ENCODE assay signal across 32 mouse cellular contexts in the genomic region with DNA sequence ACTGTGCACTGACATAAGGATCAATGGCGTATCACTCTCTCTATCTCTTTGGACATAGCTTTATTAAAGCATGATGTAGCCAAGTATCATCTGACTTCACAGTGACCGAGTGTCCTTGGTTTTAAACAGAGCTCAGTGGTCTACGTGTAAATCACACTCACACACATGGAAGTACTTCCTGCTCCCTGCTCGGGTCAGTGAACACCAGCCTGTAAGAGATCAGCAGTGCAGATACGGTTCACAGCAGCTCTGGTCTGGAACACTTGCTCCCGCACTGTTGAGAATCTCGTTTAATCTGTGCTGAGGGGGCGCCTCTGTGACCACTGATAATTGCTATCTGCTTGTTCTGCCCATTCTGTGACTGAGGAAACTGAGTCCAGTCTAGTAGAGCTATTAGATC. TPM values are rescaled to one million over a fixed set of nuclear protein-coding genes. Genes with fewer than 3 reads are reported as not detected.
DNase-seq lines count a peak whose midpoint lies in the region; ATAC-seq and TF ChIP-seq lines count a peak whose summit lies in the region.
"Had no signal": no experiment of that assay in that cellular context is flagged by ENCODE, and none has a peak within 500 bp of the region (broad histone marks: within the 10 kb centered on the region; RNA-seq: fewer than 3 reads in every experiment).

No protein-coding gene starts in this region.

- no peak overlapping the region for H3K4me2 ChIP-seq in heart, postnatal 0 days (ENCODE audit: low read depth, low read length)
- no peak overlapping the region for H3K4me2 ChIP-seq in kidney, embryonic 15.5 days
- no peak overlapping the region for H3K4me2 ChIP-seq in liver, postnatal 0 days (ENCODE audit: low read depth, low read length)
- no peak overlapping the region for H3K4me2 ChIP-seq in hindbrain, embryonic 14.5 days (replicated peaks)
- H3K4me2 ChIP-seq: embryonic facial prominence, embryonic 13.5 days; hindbrain, embryonic 12.5 days; limb, embryonic 12.5 days; lung, embryonic 14.5 days; midbrain, embryonic 15.5 days had no signal

- WGBS in heart, postnatal 0 days, result 72% methylated on average over 8 of the region's 8 CpGs
- 50% methylated on average over 8 of the region's 8 CpGs for WGBS in kidney, embryonic 15.5 days
- WGBS in liver, postnatal 0 days (ENCODE audit: insufficient replicate concordance), result 63% methylated on average over 8 of the region's 8 CpGs
- WGBS in hindbrain, embryonic 14.5 days, result 93% methylated on average over 8 of the region's 8 CpGs

- H3K4me1 ChIP-seq in heart, postnatal 0 days (ENCODE audit: control insufficient read depth, insufficient read depth), result no peaks in the 10 kb centered on the region
- peaks cover 32% of the 10 kb centered on the region for H3K4me1 ChIP-seq in kidney, embryonic 15.5 days
- H3K4me1 ChIP-seq in G1E (ENCODE audit: insufficient read depth, low read depth, low read length), result peaks cover 43% of the 10 kb centered on the region
- peaks cover 24% of the 10 kb centered on the region for H3K4me1 ChIP-seq in liver, postnatal 0 days (ENCODE audit: insufficient read depth)
- H3K4me1 ChIP-seq in hindbrain, embryonic 14.5 days (replicated peaks; ENCODE audit: control insufficient read depth, insufficient read depth, low read length), result no peaks in the 10 kb centered on the region
- H3K4me1 ChIP-seq: limb, embryonic 12.5 days; midbrain, embryonic 15.5 days had no signal

- no peak overlapping the region for H3K4me3 ChIP-seq in heart, postnatal 0 days (ENCODE audit: low read depth, low read length)
- no peak overlapping the region for H3K4me3 ChIP-seq in kidney, embryonic 15.5 days (replicated peaks)
- peak overlapping the region; percentile 21; the same call in 1 of the 2 replicates for H3K4me3 ChIP-seq in G1E (ENCODE audit: low read depth, low read length)
- no peak overlapping the region for H3K4me3 ChIP-seq in liver, postnatal 0 days (ENCODE audit: low read depth, low read length)
- H3K4me3 ChIP-seq in hindbrain, embryonic 14.5 days (replicated peaks; ENCODE audit: low read length), result no peak overlapping the region
- H3K4me3 ChIP-seq: embryonic facial prominence, embryonic 13.5 days; forebrain, embryonic 10.5 days; gastrocnemius, adult 2 months; hindbrain, embryonic 12.5 days; layer of hippocampus, adult 2 months; left cerebral cortex, adult 2 months; limb, embryonic 12.5 days; midbrain, embryonic 10.5 days; midbrain, embryonic 15.5 days had no signal

- no peak for TF ChIP-seq EP300 in heart, postnatal 0 days (IDR thresholded peaks at IDR 0.05; ENCODE audit: low read depth)
- no peak for TF ChIP-seq EP300 in liver, postnatal 0 days (IDR thresholded peaks at IDR 0.05; ENCODE audit: low read depth)

- 0 out of 2 replicates have a peak overlapping the region, but pooled peaks have one; percentile 69 for H3K27ac ChIP-seq in heart, postnatal 0 days (ENCODE audit: low read depth)
- no peak overlapping the region for H3K27ac ChIP-seq in kidney, embryonic 15.5 days
- peak overlapping the region; percentile 39; the same call in 1 of the 2 replicates for H3K27ac ChIP-seq in liver, postnatal 0 days (ENCODE audit: low read depth)
- H3K27ac ChIP-seq in hindbrain, embryonic 14.5 days, result no peak overlapping the region
- H3K27ac ChIP-seq: embryonic facial prominence, embryonic 13.5 days; forebrain, embryonic 10.5 days; gastrocnemius, adult 2 months; hindbrain, embryonic 12.5 days; layer of hippocampus, adult 2 months; left cerebral cortex, adult 2 months; limb, embryonic 12.5 days; liver, embryonic 14.5 days; midbrain, embryonic 10.5 days; midbrain, embryonic 15.5 days had no signal

- no peak for ATAC-seq in heart, postnatal 0 days (ENCODE audit: insufficient read depth, low read depth)
- peak; percentile 34; the same call in 1 of the 2 replicates for ATAC-seq in kidney, embryonic 15.5 days (replicated peaks; ENCODE audit: low FRiP score)
- peak; percentile 88 for ATAC-seq in G1E (ENCODE audit: extremely low read depth, insufficient number of reproducible peaks, low FRiP score, poor library complexity, severe bottlenecking)
- no peak for ATAC-seq in liver, postnatal 0 days
- no peak for ATAC-seq in hindbrain, embryonic 14.5 days (ENCODE audit: low FRiP score)
- ATAC-seq: activated CD4-positive, CD25-positive, alpha-beta regulatory T cell, adult 4 months; forebrain, embryonic 16.5 days; midbrain, embryonic 15.5 days had no signal

- intact Hi-C loops in heart, postnatal 10 days (cut with DNase I), result no loop called here

- TF ChIP-seq CTCF in heart, postnatal 0 days (IDR thresholded peaks at IDR 0.05; ENCODE audit: low read depth), result no peak
- TF ChIP-seq CTCF in G1E (IDR thresholded peaks at IDR 0.05; ENCODE audit: low read depth, low read length), result no peak
- no peak for TF ChIP-seq CTCF in liver, postnatal 0 days (IDR thresholded peaks at IDR 0.05; ENCODE audit: low read depth)

- no peak for DNase-seq in heart, postnatal 0 days (ENCODE audit: low spot score)
- no peak for DNase-seq in heart, postnatal 10 days
- DNase-seq in kidney, postnatal 4 days, result no peak
- no peak for DNase-seq in G1E (ENCODE audit: low spot score)
- no peak for DNase-seq in liver, postnatal 0 days
- no peak for DNase-seq in hindbrain, embryonic 14.5 days (ENCODE audit: low spot score)
- DNase-seq: adrenal gland, adult 2 months; adrenal gland, postnatal 36 days; B cell, adult 2 months; cerebellum, adult 18-20 months; cerebellum, postnatal 10 days; gastrocnemius, adult 2 months; gastrocnemius, postnatal 36 days; heart, adult 18-20 months; lung, embryonic 14.5 days; lung, postnatal 14 days; right cerebral cortex, adult 18-20 months; spleen, adult 18-20 months; thymus, adult 18-20 months; thymus, postnatal 25 days had no signal

- no peaks in the 10 kb centered on the region for H3K27me3 ChIP-seq in heart, postnatal 0 days (ENCODE audit: control insufficient read depth, insufficient read depth, low read length)
- H3K27me3 ChIP-seq in kidney, embryonic 15.5 days, result no peaks in the 10 kb centered on the region
- no peaks in the 10 kb centered on the region for H3K27me3 ChIP-seq in G1E (ENCODE audit: insufficient read depth, low read length)
- H3K27me3 ChIP-seq in liver, postnatal 0 days (ENCODE audit: insufficient read depth, low read length), result no peaks in the 10 kb centered on the region
- no peaks in the 10 kb centered on the region for H3K27me3 ChIP-seq in hindbrain, embryonic 14.5 days (ENCODE audit: control insufficient read depth, insufficient read depth, low read length)
- H3K27me3 ChIP-seq: embryonic facial prominence, embryonic 13.5 days; hindbrain, embryonic 12.5 days; limb, embryonic 12.5 days; midbrain, embryonic 15.5 days had no signal

- no peak overlapping the region for H3K9ac ChIP-seq in heart, postnatal 0 days (replicated peaks; ENCODE audit: low read depth, low read length)
- H3K9ac ChIP-seq in kidney, embryonic 15.5 days, result no peak overlapping the region
- H3K9ac ChIP-seq in liver, postnatal 0 days (replicated peaks), result no peak overlapping the region
- no peak overlapping the region for H3K9ac ChIP-seq in hindbrain, embryonic 14.5 days
- H3K9ac ChIP-seq: embryonic facial prominence, embryonic 13.5 days; hindbrain, embryonic 12.5 days; limb, embryonic 12.5 days; liver, embryonic 14.5 days; lung, embryonic 14.5 days; midbrain, embryonic 15.5 days had no signal

- H3K9me3 ChIP-seq in heart, postnatal 0 days (replicated peaks; ENCODE audit: control insufficient read depth, low read length), result no peaks in the 10 kb centered on the region
- H3K9me3 ChIP-seq in kidney, embryonic 15.5 days (replicated peaks), result no peaks in the 10 kb centered on the region
- no peaks in the 10 kb centered on the region for H3K9me3 ChIP-seq in G1E (replicated peaks)
- no peaks in the 10 kb centered on the region for H3K9me3 ChIP-seq in liver, postnatal 0 days (ENCODE audit: low read length)
- no peaks in the 10 kb centered on the region for H3K9me3 ChIP-seq in hindbrain, embryonic 14.5 days (ENCODE audit: control insufficient read depth, low read length)
- H3K9me3 ChIP-seq: embryonic facial prominence, embryonic 13.5 days; forebrain, embryonic 10.5 days; hindbrain, embryonic 12.5 days; limb, embryonic 12.5 days; midbrain, embryonic 10.5 days; midbrain, embryonic 15.5 days had no signal

- H3K36me3 ChIP-seq in heart, postnatal 0 days (replicated peaks; ENCODE audit: control insufficient read depth, insufficient read depth, low read length), result peaks cover 53% of the 10 kb centered on the region
- peaks cover 87% of the 10 kb centered on the region for H3K36me3 ChIP-seq in kidney, embryonic 15.5 days
- H3K36me3 ChIP-seq in G1E (replicated peaks), result peaks cover 92% of the 10 kb centered on the region
- peaks cover 64% of the 10 kb centered on the region for H3K36me3 ChIP-seq in liver, postnatal 0 days (replicated peaks; ENCODE audit: insufficient read depth, low read length)
- H3K36me3 ChIP-seq in hindbrain, embryonic 14.5 days (replicated peaks; ENCODE audit: control insufficient read depth, insufficient read depth), result peaks cover 89% of the 10 kb centered on the region

RNA-seq across cellular contexts. Expression of gene Eid3, which starts 22.1 kb away (rescaled TPM):
- total RNA-seq in heart, postnatal 0 days (2014; rRNA removed; ENCODE audit: low replicate concordance), result not detected in 2 replicates
- polyA plus RNA-seq in heart, postnatal 0 days (2015; fragmentation: Nextera tagmentation; extraction: Ambion mirVana), result 0.08 and 0.11 TPM in 2 replicates
- total RNA-seq in heart, postnatal 10 days (2021), result 1 to 10 TPM in 1 of 2 experiments, under 1 TPM in 1; 0.60 to 1.8 TPM
- 0.19 and 0.24 TPM in 2 replicates for polyA plus RNA-seq in kidney, embryonic 15.5 days (2015; fragmentation: Nextera tagmentation; extraction: Ambion mirVana)
- total RNA-seq in G1E (2014; fragmentation: Nextera tagmentation) (7.6 and 8.0 TPM in 2 replicates), G1E (2017) (3.3 and 4.5 TPM in 2 replicates)
- polyA plus RNA-seq in G1E (2012), result 0.26 and 0.28 TPM in 2 replicates
- polyA plus RNA-seq in liver, postnatal 0 days (2015; fragmentation: Nextera tagmentation; extraction: Ambion mirVana), result 0.15 TPM in 1 of 2 replicates, not detected in the other
- 0.88 TPM in 1 of 2 replicates, not detected in the other for polyA plus RNA-seq in hindbrain, embryonic 14.5 days (2014; fragmentation: Nextera tagmentation; extraction: Ambion mirVana)

RNA-seq across cellular contexts. Expression of gene Txnrd1, which starts 54.8 kb away (rescaled TPM):
- 35.0 and 53.5 TPM in 2 replicates for total RNA-seq in heart, postnatal 0 days (2014; rRNA removed; ENCODE audit: low replicate concordance)
- 28.0 and 30.4 TPM in 2 replicates for polyA plus RNA-seq in heart, postnatal 0 days (2015; fragmentation: Nextera tagmentation; extraction: Ambion mirVana)
- total RNA-seq in heart, postnatal 10 days (2021), result 10 to 100 TPM; 51.2 TPM
- polyA plus RNA-seq in kidney, embryonic 15.5 days (2015; fragmentation: Nextera tagmentation; extraction: Ambion mirVana), result 105 and 107 TPM in 2 replicates
- total RNA-seq in G1E (2014; fragmentation: Nextera tagmentation) (60.8 and 73.1 TPM in 2 replicates), G1E (2017) (83.1 and 88.7 TPM in 2 replicates)
- polyA plus RNA-seq in G1E (2012), result 83.9 and 114 TPM in 2 replicates
- 26.7 and 28.1 TPM in 2 replicates for polyA plus RNA-seq in liver, postnatal 0 days (2015; fragmentation: Nextera tagmentation; extraction: Ambion mirVana)
- polyA plus RNA-seq in hindbrain, embryonic 14.5 days (2014; fragmentation: Nextera tagmentation; extraction: Ambion mirVana), result 124 and 126 TPM in 2 replicates

Comparison
In these comparisons a context has a peak if more than half of its experiments do, and no peak if none do; other contexts are left out.
1. ATAC-seq: peak in kidney, embryonic 15.5 days (single experiment) and G1E (single experiment); none in heart, postnatal 0 days (single experiment), liver, postnatal 0 days (single experiment) and hindbrain, embryonic 14.5 days (single experiment).
2. H3K27ac ChIP-seq: peak in heart, postnatal 0 days (single experiment) and liver, postnatal 0 days (single experiment); none in kidney, embryonic 15.5 days (single experiment) and hindbrain, embryonic 14.5 days (single experiment).